Mouse (Mus musculus): ENCODE data around the gene Lce1g.

Lce1g gene

DNA sequence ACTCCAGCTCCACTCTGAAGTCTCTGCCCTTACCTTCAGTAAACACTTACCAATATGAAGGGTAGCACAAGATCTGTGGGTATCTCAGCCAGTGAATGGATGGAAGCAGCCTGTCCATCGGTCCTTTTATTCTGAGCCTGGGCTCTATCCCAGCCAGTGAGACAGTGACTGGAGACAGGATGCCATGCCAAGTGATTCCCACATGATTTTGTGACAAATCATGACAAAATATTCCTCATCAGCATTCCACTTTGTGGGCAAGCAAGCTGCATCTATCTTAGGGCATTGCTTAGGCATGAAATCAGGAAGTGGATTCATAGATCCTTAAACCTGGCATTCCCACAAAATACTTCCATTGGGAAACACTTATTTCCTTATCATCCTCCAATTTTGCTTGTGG is at the start of gene Lce1g:
Gene Lce1g, minus strand, starts transcription at position 101 of the 400 bp plus-strand sequence.
- DNase-seq (ENCODE audit: low read depth) = no peak

DNA sequence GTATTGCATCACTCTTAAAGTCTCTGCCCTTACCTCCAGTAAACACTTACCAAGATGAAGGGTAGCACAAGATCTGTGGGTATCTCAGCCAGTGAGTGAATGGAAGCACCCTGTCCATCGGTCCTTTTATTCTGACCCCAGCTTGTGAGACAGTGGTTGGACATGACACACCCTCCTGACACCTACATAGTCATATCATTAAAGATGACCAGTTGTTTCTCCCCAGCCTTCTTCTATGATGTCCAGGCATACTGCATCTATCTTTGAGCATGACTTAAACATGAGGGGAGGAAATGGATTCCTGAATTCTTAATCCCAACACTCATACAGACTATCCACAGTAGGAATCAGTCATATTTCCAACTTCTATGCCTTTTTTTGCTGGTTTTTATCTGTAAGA is 38.3 kb upstream of the Lce1g start, which contains the start of gene Lce1j:
Gene Lce1j, minus strand, starts transcription at position 101 of the 400 bp plus-strand sequence.
- no peak for DNase-seq (ENCODE audit: low read depth)

DNA sequence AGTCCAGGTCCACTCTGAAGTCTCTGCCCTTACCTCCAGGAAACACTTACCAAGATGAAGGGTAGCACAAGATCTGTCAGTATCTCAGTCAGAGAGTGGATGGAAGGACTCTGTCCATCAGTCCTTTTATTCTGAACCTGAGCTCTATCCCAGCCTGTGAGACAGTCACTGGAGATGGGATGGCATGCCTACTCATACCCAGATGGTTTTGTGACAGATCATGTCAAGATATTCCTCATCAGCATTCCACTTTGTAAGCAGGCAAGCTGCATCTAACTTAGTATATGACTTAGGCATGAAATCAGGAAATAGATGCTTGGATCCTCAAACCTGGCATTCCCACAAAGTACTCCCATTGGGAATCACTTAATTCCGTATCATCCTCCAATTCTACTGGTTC is 26.7 kb upstream of the Lce1g start, which contains the start of gene Lce1i:
Gene Lce1i, minus strand, starts transcription at position 101 of the 400 bp plus-strand sequence.
- no peak for DNase-seq (ENCODE audit: low read depth)

DNA sequence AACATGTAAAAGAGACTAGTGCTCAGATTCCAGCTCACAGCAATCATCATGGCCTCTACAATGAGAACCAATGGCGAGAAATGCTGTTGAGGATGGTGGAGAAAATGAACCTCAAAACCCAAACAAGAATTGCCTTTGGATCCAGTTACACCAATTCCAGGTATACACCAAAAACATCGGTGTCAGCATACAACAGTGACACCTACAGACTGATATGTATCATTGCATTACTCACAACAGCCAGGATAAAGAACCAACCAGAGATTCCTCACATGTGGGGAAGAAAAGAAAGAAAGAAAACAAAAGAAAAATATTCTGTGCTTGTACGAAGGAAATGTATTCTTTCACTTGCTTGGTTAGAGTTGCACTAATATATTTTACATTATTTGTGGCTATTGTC is 19.4 kb upstream of the Lce1g start:
- no peak for DNase-seq (ENCODE audit: low read depth)

DNA sequence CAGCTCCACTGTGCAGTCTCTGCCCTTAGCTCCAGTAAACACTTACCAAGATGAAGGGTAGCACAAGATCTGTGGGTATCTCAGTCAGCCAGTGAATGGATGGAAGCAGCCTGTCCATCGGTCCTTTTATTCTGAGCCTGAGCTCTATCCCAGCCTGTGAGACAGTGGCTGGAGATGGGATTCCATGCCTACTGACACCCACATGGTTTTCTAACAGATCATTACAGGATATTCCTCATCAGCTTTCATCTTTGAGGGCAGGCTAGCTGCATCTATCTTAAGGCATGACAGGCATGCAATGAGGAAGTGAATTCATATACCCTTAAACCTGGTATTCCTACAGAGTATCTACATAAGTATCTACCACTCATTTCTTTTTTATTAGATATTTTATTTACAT is 12.8 kb upstream of the Lce1g start, which contains the start of gene Lce1h:
Gene Lce1h, minus strand, starts transcription at position 101 of the 400 bp plus-strand sequence.
- no peak for DNase-seq (ENCODE audit: low read depth)

DNA sequence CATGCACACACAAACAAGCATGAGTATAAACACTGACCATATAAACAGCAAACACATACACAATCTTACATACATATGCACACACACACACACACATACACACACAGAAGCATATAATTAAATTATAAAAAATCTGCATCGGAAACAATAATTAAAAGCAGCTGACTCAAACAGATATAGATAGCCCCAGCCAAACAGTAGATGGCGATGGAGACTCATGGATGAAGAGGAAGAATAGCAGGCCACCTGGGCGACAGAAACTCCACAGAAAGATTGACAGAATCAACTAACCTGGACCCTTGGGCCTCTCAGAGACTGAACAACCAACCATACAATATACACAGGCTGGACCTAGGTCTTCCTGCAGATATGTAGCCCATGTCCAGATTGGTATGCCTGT is 1.1 kb upstream of the Lce1g start:
- DNase-seq (ENCODE audit: low read depth) = no peak

DNA sequence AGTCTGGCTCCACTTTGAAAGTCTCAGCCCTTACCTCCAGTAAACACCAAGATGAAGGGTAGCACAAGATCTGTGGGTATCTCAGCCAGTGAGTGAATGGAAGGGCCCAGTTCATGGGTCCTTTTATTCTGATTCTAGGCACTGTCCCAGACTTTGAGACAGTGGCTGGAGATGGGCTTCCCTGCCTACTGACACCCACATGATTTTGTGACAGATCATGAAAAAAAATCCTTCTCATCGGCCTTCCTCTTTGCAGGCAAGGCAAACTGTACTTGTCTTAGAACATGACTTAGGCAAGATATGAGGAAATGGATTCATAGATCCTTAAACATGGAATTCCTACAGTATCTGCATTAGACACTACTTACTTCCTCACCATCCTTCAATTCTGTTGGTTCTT is 13.1 kb downstream of the Lce1g start, which contains the start of gene Gm38119:
Gene Gm38119, minus strand, starts transcription at position 101 of the 400 bp plus-strand sequence.
- no peak for DNase-seq (ENCODE audit: low read depth)

DNA sequence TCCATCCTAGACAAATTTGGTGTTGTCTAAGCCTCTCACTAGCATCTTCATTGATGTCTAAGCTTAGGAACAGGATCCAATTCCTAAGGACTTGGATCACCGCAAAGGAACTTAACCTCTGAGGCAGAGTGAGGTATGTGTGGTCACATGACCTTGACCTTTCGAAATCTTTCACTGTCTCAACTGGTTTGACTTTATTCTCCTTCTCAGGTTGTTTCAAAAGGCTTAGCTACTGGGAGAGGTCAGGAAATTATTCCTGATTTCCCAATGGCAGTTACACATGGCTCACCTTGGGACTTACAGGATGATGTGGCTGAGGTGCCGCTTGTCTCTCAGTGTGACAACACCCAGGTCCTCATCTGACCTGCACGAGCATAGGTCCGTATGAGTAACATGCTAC is 29.5 kb downstream of the Lce1g start:
- no peak for DNase-seq (ENCODE audit: low read depth)

DNA sequence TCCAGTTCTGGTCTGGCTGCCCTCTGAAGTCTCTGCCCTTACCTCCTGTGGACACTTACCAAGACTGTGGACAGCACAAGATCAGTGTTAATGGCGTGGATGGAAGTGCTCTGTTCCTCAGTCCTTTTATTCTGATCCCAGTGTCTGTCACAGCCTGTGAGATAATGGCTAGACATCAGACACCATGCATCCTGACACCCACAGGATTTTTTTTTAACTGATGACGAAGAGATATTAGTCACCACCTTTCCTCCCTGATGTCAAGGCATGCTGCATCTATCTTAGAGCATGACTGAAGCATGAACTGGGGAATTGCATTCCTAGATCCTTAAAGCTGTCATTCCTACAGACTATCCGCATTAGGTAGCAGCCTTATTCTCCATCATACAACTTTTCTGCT is 31.9 kb downstream of the Lce1g start, which contains the start of gene Lce1f:
Gene Lce1f, minus strand, starts transcription at position 101 of the 400 bp plus-strand sequence.
- DNase-seq (ENCODE audit: low read depth) = no peak

DNA sequence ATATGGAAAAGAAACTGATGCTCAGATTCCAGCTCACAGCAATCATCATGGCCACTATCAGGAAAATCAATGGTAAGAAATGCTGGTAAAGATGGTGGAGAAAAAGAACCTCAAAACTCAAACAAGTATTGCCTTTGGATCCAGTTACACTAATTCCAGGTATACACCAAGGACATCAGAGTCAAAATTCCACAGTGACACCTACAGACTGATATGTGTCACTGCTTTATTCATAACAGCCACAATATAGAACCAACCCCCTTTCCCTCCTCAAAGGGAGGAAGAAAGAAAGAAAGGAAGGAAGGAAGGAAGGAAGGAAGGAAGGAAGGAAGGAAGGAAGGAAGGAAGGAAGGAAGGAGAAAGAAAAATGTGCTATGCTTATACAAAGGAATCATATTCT is 37.0 kb downstream of the Lce1g start:
- DNase-seq (ENCODE audit: low read depth) = no peak

DNA sequence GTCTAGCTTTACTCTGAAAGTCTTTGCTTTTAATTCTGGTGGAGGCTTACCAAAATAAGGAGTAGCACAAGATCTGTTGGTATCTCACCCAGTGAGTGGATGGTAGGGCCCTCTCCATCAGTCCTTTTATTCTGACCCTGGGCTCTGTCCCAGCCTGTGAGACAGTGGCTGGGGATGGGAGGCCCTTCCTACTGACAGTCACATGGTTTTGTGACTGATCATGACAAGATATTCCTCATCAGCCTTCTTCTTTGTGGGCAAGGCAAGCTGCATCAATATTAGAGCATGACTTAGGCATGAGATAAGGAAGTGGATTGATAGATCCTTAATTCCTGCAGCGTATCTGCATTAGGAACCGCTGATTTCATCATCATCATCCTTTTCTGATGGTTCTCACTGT is 43.2 kb downstream of the Lce1g start, which contains the start of gene Lce1e:
Gene Lce1e, minus strand, starts transcription at position 101 of the 400 bp plus-strand sequence.
- DNase-seq (ENCODE audit: low read depth) = no peak

Data from fibroblast of lung, adult 2 months (primary cell).